In genomic region chr4:108730450-108730849, GRCm38 (mm10) we compare ENCODE assay signal across 34 mouse cellular contexts. TPM values are rescaled to one million over a fixed set of nuclear protein-coding genes. Genes with fewer than 3 reads are reported as not detected.
"Had no signal": no experiment of that assay in that cellular context is flagged by ENCODE, and none has a peak within 500 bp of the region (broad histone marks: within the 10 kb centered on the region; RNA-seq: fewer than 3 reads in every experiment).

No protein-coding gene starts in this region.

- H3K36me3 ChIP-seq: liver, embryonic 12.5 days; liver, embryonic 13.5 days; liver, embryonic 15.5 days; lung, embryonic 15.5 days; midbrain, embryonic 13.5 days; midbrain, embryonic 15.5 days had no signal

- H3K27me3 ChIP-seq: limb, embryonic 12.5 days; limb, embryonic 13.5 days; limb, embryonic 15.5 days; liver, embryonic 12.5 days; liver, embryonic 13.5 days; liver, embryonic 15.5 days; lung, embryonic 15.5 days; midbrain, embryonic 12.5 days; midbrain, embryonic 13.5 days; midbrain, embryonic 15.5 days; neural tube, embryonic 12.5 days had no signal

- H3K4me1 ChIP-seq: limb, embryonic 10.5 days; limb, embryonic 12.5 days; limb, embryonic 13.5 days; limb, embryonic 15.5 days; liver, embryonic 12.5 days; liver, embryonic 13.5 days; liver, embryonic 15.5 days; lung, embryonic 15.5 days; megakaryocyte, embryonic 14.5 days; midbrain, embryonic 13.5 days; midbrain, embryonic 15.5 days; neural tube, embryonic 12.5 days had no signal

- H3K4me3 ChIP-seq: limb, embryonic 10.5 days; limb, embryonic 12.5 days; limb, embryonic 13.5 days; limb, embryonic 15.5 days; liver, embryonic 12.5 days; liver, embryonic 13.5 days; liver, embryonic 15.5 days; lung, embryonic 15.5 days; megakaryocyte, embryonic 14.5 days; midbrain, embryonic 10.5 days; midbrain, embryonic 12.5 days; midbrain, embryonic 13.5 days; midbrain, embryonic 15.5 days; myocyte; neural tube, embryonic 12.5 days had no signal

- ATAC-seq: liver, embryonic 12.5 days; liver, postnatal 0 days; lung, postnatal 0 days; midbrain, embryonic 13.5 days; midbrain, embryonic 15.5 days; midbrain, embryonic 16.5 days had no signal

- H3K27ac ChIP-seq: limb, embryonic 10.5 days; limb, embryonic 12.5 days; limb, embryonic 13.5 days; limb, embryonic 15.5 days; liver, embryonic 12.5 days; liver, embryonic 13.5 days; liver, embryonic 14.5 days; liver, embryonic 15.5 days; lung, embryonic 15.5 days; macrophage; midbrain, embryonic 10.5 days; midbrain, embryonic 12.5 days; midbrain, embryonic 13.5 days; midbrain, embryonic 15.5 days; neural tube, embryonic 12.5 days had no signal

- DNase-seq: left cerebral cortex, postnatal 4 days; liver; liver, embryonic 13.5 days; liver, postnatal 0 days; lung, adult 18-20 months; lung, adult 2 months; lung, embryonic 14.5 days; lung, postnatal 10 days; lung, postnatal 14 days; lung, postnatal 36 days; lung, postnatal 4 days; midbrain, embryonic 14.5 days had no signal

- H3K9ac ChIP-seq: limb, embryonic 12.5 days; limb, embryonic 13.5 days; limb, embryonic 15.5 days; liver, embryonic 12.5 days; liver, embryonic 13.5 days; liver, embryonic 14.5 days; liver, embryonic 15.5 days; liver, postnatal 0 days; lung, embryonic 14.5 days; lung, embryonic 15.5 days; midbrain, embryonic 12.5 days; midbrain, embryonic 13.5 days; midbrain, embryonic 15.5 days; neural tube, embryonic 12.5 days had no signal

- H3K9me3 ChIP-seq: limb, embryonic 10.5 days; limb, embryonic 12.5 days; limb, embryonic 15.5 days; liver, embryonic 12.5 days; liver, embryonic 13.5 days; liver, embryonic 15.5 days; lung, embryonic 15.5 days; midbrain, embryonic 12.5 days; midbrain, embryonic 13.5 days; midbrain, embryonic 15.5 days had no signal

- H3K4me2 ChIP-seq: limb, embryonic 12.5 days; limb, embryonic 13.5 days; limb, embryonic 15.5 days; liver, embryonic 11.5 days; liver, embryonic 12.5 days; liver, embryonic 13.5 days; liver, embryonic 15.5 days; lung, embryonic 14.5 days; lung, embryonic 15.5 days; midbrain, embryonic 12.5 days; midbrain, embryonic 13.5 days; midbrain, embryonic 15.5 days; neural tube, embryonic 12.5 days had no signal

RNA-seq across cellular contexts. Expression of gene 3110021N24Rik, which starts 11.0 kb away (rescaled TPM):
- total RNA-seq: megakaryocyte progenitor cell, adult 5-6 weeks; megakaryocyte-erythroid progenitor cell, adult 5-6 weeks had no signal
- polyA plus RNA-seq: liver, adult 2 months; macrophage had no signal

RNA-seq across cellular contexts. Expression of gene Zfyve9, which starts 50.1 kb away (rescaled TPM):
- total RNA-seq: megakaryocyte-erythroid progenitor cell, adult 5-6 weeks had no signal
